Mouse (Mus musculus): ENCODE data around the gene Chst5.

- TF ChIP-seq MAX (IDR thresholded peaks at IDR 0.05) = no peak
- TF ChIP-seq CTCF (IDR thresholded peaks at IDR 0.05; ENCODE audit: control insufficient read depth, insufficient read depth, insufficient read length) = no peak
- TF ChIP-seq MYOD1 (IDR thresholded peaks at IDR 0.05; ENCODE audit: control insufficient read depth, insufficient read length, low read depth) = no peak
- no peak for TF ChIP-seq USF1 (IDR thresholded peaks at IDR 0.05; ENCODE audit: low read depth)
- no peak for TF ChIP-seq CEBPB (IDR thresholded peaks at IDR 0.05; ENCODE audit: low read depth)
- TF ChIP-seq MYOG (IDR thresholded peaks at IDR 0.05; ENCODE audit: control insufficient read depth, extremely low read depth, insufficient read length) = no peak
- no peak for TF ChIP-seq FOSL1 (IDR thresholded peaks at IDR 0.05; ENCODE audit: insufficient read depth, low read length, poor library complexity, severe bottlenecking)
Measured at GRCm38 (mm10) chr8:111891983-111892382, 18.3 kb downstream of the Chst5 start.

Data from C2C12 (cell line).